Mouse (Mus musculus): ENCODE results near the gene Pam.
"Not testable (repeated sequence)": the region's sequence is repeated elsewhere in the genome, so short reads cannot be mapped to it uniquely, and the experiment has no call there.

Gene Pam

GRCm38 (mm10) chr1:98035736-98036135, 59.7 kb downstream of the Pam start:
- no peak for DNase-seq (ENCODE audit: low spot score)

GRCm38 (mm10) chr1:98031802-98032201, 63.6 kb downstream of the Pam start:
- no peak for DNase-seq (ENCODE audit: low spot score)

DNA sequence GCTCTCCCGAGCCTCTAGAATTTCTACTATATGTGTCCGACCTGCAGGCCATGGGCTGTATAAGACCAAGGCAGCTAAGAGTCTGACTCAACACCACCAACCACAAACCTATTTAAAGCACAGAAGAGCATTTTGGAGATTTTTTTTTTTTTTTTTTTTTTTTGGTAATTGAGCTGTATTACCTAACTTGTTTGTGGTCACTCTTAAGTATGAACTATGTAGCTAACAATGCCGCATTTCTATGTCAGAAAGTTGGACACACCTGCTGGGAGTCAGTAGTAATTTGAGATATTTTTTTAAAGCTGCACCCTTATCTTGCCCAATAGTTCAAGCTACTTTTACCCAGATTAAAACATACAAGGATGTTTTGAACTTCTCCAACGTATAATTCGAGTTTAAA, 66.4 kb downstream of the Pam start:
- DNase-seq (ENCODE audit: low spot score) = no peak

GRCm38 (mm10) chr1:98028468-98028867, 67.0 kb downstream of the Pam start:
- no peak for DNase-seq (ENCODE audit: low spot score)

GRCm38 (mm10) chr1:98027959-98028358, 67.5 kb downstream of the Pam start:
- DNase-seq (ENCODE audit: low spot score) = no peak

- DNase-seq (ENCODE audit: low spot score) = no peak
These were observed 69.4 kb downstream of the Pam start for GRCm38 (mm10) chr1:98025924-98026640.

DNA sequence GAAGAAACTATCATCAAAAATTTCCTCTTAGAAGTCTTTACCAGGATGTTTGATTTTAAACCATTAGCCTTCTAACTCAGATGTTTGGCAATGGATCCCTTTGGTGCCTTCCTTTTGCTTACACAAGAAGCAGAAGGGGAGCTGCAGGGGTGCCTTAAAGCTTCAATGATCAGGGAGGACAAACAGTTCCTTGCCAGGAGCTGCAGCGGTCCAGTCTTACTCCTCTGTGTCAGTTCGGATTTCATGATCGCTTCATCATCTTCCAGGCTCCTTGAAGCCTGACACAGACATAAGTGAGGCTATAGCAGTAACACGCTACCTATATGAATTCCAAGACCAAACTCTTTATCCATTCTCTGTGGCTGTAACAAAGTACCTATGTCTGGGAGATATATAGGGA, 71.6 kb downstream of the Pam start:
- DNase-seq (ENCODE audit: low spot score) = no peak

GRCm38 (mm10) chr1:98018987-98019386, 76.5 kb downstream of the Pam start:
- DNase-seq (ENCODE audit: low spot score) = no peak

DNA sequence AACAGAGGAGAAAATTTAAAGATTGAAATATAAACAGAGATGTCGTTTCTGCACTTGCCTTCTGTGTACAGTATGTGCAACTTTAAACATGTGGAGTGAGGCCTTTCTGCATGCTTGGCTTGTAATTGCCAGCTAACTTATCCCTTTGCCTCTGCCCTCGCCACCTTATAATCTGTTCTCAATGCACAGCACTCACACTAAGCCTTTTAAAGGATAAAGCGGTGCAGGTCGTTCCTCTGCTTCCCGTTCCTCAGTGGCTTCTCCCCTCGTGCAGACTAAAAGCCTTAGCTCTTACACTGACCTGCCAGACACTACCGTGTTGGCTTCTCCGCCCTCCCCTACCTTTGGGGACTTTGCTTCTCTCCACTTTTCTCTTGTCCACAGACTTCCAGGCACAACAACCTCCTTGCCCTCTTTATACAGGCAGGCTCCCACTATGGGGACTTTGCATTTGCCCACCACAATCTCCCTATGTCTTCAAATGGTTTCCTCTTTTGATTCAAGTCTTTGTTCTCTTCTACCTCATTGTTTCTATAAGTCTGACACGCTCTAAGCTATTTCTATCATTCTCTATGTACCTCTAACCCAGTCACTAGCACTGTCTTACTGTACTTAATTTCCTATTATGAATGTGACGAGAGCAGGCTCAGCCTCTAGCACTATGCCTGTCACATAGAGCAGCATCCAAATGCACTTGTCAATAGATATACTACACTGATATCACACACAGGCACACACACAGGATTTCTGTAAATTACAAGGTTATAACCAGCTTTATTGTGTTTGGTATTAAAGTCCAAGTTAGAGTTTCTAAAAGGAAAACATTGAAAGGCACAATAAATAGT, 79.2 kb downstream of the Pam start:
- no peak for DNase-seq (ENCODE audit: low spot score)

- no peak for DNase-seq (ENCODE audit: low spot score)
These were observed 79.9 kb downstream of the Pam start for GRCm38 (mm10) chr1:98015564-98015963.

GRCm38 (mm10) chr1:98002561-98003425, 92.7 kb downstream of the Pam start:
- no peak for DNase-seq (ENCODE audit: low spot score)

DNA sequence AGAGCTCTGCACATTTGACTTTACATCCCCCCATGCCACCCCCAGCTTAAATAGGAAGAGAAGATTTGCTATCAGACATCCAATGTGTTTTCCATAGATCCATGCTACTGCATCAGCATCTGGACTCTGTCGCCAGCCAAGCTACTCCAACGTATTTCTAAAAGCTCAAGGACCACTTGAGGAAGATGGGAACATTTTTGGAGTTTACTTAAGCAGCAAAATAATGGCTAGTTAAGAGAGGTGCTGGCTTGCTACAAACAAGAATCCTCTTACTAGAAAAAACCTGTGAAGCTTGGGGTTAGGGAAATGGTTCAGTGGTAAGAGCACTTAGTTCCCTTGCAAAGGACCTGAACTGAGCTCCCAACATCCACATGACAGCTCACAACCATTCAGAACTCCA, 96.0 kb downstream of the Pam start:
- no peak for DNase-seq (ENCODE audit: low spot score)

DNA sequence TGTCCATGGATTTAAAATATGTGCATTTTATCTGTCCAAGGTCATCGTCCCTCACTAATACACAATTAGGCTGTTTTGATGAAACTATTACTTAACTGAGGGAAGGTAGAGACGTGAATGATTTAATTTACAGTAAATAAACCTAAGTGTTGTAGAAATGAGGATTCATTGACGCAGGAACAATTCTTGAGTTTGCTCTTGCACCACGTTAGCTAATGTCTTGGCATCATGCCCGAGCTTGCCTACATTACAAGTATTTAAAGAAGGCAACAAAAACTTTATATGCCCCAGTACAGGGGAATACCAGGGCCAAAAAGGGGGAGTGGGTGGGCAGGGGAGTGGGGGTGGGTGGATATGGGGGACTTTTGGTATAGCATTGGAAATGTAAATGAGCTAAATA, 96.5 kb downstream of the Pam start:
- not testable (repeated sequence) for DNase-seq (ENCODE audit: low spot score)

- peak; percentile 3 for DNase-seq (ENCODE audit: low spot score)
These were observed 98.4 kb downstream of the Pam start for GRCm38 (mm10) chr1:97997088-97997487.

- no peak for DNase-seq (ENCODE audit: low spot score)
These were observed 103.5 kb downstream of the Pam start for GRCm38 (mm10) chr1:97991976-97992375.

GRCm38 (mm10) chr1:97983189-97983588, 112.3 kb downstream of the Pam start:
- no peak for DNase-seq (ENCODE audit: low spot score)

DNA sequence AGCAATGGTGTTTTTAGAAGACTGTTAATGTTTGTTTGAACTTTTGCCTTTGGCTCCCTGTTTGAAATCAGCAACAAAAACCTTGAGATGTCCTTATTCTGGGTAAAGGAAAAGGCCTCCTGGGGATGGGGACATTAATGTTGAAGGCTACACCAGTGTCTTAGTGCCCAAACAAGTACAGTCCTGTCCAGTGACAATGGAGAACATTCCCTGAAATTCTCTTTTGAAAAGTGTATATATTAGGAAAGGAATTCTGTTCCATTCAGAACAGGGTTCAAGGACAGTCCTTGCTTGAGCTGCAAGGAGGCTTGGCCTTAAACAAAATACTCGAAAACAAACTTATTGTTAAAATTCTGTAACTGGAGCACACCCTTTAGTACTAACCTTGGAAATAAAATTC, 116.0 kb downstream of the Pam start:
- no peak for DNase-seq (ENCODE audit: low spot score)

DNA sequence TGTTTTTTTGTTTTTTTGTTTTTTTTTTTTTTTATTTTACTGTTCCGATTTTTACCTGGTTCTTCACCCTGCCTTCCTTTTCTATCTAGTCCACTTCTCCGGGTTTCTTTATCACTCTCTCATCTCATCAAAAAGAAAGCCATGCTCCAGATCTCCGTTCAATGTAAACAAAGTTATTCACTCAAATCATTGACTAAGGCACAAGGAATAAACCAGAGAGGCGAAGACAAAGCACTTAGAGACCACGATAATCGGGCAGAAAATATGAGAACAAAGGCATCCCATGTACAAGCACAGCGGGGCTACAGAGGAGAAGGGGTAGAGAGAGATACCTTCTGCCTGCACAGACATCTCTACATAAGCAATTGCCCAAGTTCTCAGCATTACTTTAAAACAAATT, 117.9 kb downstream of the Pam start:
- no peak for DNase-seq (ENCODE audit: low spot score)

DNA sequence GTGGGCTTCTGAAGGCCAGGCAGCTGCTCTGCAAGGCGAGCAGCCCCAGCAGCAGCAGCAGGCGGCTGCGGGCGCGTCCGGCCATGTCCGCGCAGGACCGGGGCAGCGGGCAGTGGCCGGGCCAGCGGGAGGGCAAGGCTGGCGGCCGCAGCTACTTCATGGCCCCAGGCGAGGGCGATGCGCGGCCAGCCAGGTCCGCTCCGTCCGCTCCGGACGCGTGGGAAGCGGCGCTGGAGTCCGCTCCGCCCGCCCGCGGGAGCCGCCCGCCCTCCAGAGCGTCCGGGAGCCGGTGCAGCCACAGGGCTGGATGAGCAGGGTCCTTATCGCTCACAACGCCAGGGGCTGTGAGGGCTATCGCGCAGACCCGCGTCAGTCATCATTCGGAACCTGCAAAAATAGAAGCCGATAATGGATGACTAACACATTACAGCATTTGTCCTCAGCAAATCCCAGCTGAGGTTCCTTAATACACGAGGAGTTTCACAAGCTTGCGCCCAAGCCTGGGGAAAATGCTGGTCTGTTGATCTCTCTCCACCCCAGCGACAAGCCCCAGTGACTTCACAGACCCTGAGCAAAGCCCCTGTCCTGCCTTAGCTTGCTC, 118.5 kb downstream of the Pam start:
- peak; percentile 67 for DNase-seq (ENCODE audit: low spot score)

DNA sequence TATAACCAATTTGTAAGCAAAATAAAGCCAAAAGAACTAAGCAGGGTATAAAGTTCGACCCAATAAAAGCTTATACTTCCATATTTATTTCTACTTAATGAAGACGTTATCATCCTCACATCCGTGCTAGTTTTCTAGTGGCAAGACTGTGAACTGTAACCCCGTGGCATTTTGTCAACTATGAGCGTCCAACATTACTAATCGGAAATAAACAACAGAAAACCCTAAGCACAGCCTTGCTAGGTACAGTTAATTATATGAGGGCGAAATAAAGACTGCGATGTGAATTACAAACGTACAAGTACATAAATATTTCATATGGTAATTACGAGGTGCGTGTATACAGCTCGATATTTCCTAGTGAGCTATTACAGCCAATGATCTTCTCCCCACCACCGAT, 119.4 kb downstream of the Pam start:
- no peak for DNase-seq (ENCODE audit: low spot score)

- no peak for DNase-seq (ENCODE audit: low spot score)
These were observed 120.5 kb downstream of the Pam start for GRCm38 (mm10) chr1:97974968-97975367.

DNA sequence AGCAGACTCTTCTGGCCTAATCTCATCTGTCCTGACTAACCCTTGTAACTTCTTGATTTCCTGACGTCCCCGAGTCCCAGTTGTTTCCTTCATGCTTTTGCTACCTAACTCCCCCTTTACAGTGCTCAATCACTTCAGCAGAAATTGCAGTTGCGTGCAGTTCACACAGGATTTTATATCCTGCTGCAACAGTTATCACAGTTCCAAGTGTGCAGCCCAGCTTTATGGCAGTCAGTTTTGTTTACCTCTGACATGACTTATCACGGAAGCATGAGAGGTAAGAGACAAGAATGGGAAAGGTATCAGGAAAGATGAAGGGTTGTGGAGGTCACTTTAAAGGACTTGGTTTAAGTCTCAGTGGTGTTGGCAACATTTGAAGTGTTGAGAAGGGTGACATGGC, 125.7 kb downstream of the Pam start:
- DNase-seq (ENCODE audit: low spot score) = no peak

Data from yolk sac, embryonic 10.5 days (tissue).